ENCODE assay signal across 19 mouse cellular contexts in genomic region chr11:93862045-93862623, GRCm38 (mm10).
"Had no signal": no experiment of that assay in that cellular context is flagged by ENCODE, and none has a peak within 500 bp of the region (broad histone marks: within the 10 kb centered on the region; RNA-seq: fewer than 3 reads in every experiment).

No protein-coding gene starts in this region.

- H3K4me1 ChIP-seq: liver, embryonic 15.5 days; lung, embryonic 15.5 days; megakaryocyte, embryonic 14.5 days; midbrain, embryonic 13.5 days; midbrain, embryonic 15.5 days; neural tube, embryonic 12.5 days; stomach, embryonic 15.5 days had no signal

- H3K9ac ChIP-seq: liver, embryonic 15.5 days; liver, postnatal 0 days; lung, embryonic 15.5 days; midbrain, embryonic 13.5 days; midbrain, embryonic 15.5 days; neural tube, embryonic 12.5 days; stomach, embryonic 15.5 days had no signal

- H3K27ac ChIP-seq: liver, embryonic 15.5 days; lung, embryonic 15.5 days; midbrain, embryonic 13.5 days; midbrain, embryonic 15.5 days; neural tube, embryonic 12.5 days; stomach, embryonic 15.5 days; stomach, postnatal 0 days had no signal

- H3K27me3 ChIP-seq: liver, embryonic 15.5 days; lung, embryonic 15.5 days; megakaryocyte, embryonic 14.5 days; midbrain, embryonic 13.5 days; midbrain, embryonic 15.5 days; neural tube, embryonic 12.5 days; stomach, embryonic 15.5 days had no signal

- H3K9me3 ChIP-seq: liver, embryonic 15.5 days; lung, embryonic 15.5 days; megakaryocyte, embryonic 14.5 days; midbrain, embryonic 13.5 days; midbrain, embryonic 15.5 days; neural tube, embryonic 12.5 days; stomach, embryonic 15.5 days had no signal

- H3K4me2 ChIP-seq: liver, embryonic 15.5 days; lung, embryonic 15.5 days; midbrain, embryonic 11.5 days; midbrain, embryonic 13.5 days; midbrain, embryonic 15.5 days; neural tube, embryonic 12.5 days; stomach, embryonic 15.5 days had no signal

- H3K4me3 ChIP-seq: liver, embryonic 15.5 days; lung, embryonic 15.5 days; megakaryocyte, embryonic 14.5 days; midbrain, embryonic 13.5 days; midbrain, embryonic 15.5 days; neural tube, embryonic 12.5 days; stomach, embryonic 15.5 days had no signal

- DNase-seq: liver, postnatal 0 days; lung, adult 2 months; lung, postnatal 14 days; lung, postnatal 4 days; right cerebral cortex, postnatal 14 days; right cerebral cortex, postnatal 4 days; spleen, adult 18-20 months; thymus, adult 2 months; thymus, postnatal 25 days; thymus, postnatal 4 days had no signal
